Mouse (Mus musculus) spleen, adult 12 weeks (tissue): Measurements from ENCODE around the gene Mmp14.

Experiments
- DNase-seq: peaks from one replicate; pipeline ENCODE4 v3.0.0; 2022; ENCODE audit warnings: low spot score

Gene Mmp14

DNA sequence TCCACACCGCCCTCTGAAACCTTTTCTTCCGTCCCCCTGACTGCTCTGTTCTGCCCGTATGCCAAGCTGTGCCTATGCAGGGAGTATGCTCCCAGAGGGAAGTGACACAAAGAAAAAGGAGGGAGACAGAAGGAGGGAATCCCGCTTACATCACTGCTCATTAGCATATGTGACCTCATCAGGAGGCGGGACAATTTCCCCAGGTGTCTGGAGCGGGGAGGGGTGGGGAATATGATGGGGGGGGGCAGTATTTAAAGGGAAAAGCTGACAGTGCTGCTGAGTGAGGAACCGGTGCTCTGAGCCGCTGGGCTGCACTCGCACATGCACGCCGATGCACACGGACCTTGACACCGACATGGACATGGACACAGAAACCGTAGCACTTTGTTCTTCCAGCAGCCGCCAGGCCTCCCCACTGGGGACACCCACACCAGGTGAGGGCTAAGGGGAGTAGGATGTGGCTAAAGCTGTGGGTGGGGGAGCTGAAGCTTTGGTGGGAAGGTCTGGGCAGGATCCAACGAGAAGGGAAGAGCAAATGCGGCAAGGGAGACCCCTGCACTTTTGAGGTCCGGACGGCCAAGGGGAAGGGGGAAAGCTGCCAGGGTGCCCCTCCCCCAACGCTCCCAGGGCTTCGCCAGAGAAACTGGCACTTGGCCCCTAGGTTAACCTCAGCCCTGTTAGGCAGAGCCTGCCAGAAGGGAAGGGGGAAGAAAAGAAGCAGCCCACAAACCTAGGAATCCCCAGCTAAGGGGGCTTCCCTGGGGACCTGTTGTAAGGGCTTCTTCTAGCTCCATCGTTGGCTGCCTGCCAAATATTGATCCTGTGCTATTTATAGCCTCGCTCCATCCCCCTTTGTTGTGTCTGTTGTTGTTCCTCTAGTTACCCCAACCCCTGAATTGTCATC lies 44.8 kb downstream of the Mmp14 start, which contains the start of gene Rem2:
Rem2 (plus strand) TSS at position 160 of the 904 bp plus-strand sequence.
- no peak for DNase-seq

DNA sequence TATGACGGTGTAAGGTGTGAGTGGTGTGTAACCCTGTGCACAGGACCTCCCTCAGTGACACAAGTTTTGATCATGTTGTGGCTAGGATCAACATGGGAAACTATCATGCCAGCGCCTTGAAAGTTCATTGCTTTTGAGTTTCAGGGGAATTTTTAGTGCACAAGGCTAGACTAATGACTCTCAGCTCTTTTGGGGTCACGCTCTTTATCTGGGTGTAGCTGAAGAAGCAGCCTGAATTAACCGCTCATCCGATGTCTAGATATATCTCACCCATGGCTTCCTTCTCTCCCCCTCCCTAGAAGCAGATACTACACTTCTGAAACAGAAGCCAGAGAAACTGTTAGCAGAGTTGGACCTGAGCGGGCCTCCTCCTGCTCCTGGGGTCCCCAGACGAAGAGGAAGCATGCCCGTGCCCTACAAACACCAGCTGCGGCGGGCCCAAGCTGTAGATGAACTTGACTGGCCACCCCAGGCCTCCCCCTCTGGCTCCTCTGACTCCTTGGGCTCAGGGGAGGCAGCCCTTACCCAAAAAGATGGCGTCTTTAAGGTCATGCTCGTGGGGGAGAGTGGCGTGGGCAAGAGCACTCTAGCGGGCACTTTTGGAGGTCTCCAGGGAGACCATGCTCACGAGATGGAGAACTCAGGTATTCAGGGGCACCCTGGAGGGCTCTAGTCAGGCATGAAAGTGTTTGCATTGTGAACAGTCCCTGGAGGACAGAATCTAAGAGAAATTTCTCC lies 45.9 kb downstream of the Mmp14 start:
- DNase-seq = no peak

DNA sequence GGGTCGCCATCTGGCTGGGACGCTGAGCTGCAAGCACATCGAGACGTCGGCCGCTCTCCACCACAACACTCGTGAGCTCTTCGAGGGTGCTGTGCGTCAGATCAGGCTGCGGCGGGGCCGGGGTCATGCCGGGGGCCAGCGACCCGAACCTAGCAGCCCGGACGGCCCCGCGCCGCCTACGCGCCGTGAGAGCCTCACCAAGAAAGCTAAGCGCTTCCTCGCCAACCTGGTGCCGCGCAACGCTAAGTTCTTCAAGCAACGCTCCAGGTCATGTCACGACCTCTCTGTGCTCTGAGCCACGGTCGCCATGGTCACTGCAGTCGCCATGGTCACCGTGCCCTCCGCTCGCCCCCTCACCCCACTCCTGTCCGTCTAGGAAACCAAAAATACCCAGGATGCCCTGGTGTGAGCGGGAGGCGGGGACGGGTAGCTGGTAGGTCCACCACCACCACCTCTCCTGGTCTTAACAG lies 48.1 kb downstream of the Mmp14 start:
- no peak for DNase-seq

DNA sequence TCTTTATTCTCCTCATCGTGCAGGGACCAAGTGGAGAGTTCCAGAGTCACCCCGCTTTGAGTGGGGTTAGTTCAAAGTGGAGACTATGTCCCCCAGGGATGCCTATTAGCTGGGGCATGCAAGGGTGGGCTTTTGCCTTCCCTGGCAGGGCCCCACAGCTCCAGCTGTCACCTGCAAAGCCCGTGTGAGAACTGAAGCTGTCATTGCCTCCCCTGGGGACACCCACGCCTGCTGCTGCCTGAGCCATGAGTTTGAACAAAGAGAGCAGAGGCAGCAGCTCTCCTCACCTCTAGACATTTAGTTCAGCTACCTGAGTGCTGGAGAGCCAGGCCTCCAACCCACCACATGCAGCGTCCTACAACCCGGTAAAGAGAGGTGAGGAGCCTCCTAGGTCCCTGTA lies 49.3 kb downstream of the Mmp14 start:
- DNase-seq = no peak

- no peak for DNase-seq
Observed at GRCm38 (mm10) chr14:54481402-54481801, 50.0 kb downstream of the Mmp14 start.

DNA sequence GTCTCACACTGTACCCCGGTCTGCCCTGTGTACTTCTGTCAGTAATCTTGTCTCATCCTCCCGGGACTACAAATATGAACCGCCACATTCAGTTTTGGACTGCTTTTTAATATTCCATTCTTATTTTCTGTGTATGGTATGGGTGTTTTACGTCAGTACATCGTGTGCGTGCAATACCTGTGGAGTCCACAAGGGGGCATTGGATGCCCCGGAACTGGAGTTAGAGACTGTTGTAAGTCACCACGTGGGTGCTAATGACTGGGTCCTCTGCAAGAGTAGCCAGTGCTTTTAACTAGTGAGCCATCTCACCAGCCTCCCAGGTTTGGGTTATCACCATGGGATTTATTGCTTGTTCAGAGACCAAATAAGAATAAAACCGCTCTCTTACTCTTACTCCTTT lies 51.1 kb downstream of the Mmp14 start:
- peak; percentile 52 for DNase-seq

- DNase-seq = no peak
Observed at GRCm38 (mm10) chr14:54485899-54486298, 54.5 kb downstream of the Mmp14 start.

GRCm38 (mm10) chr14:54487732-54488131 lies 56.3 kb downstream of the Mmp14 start:
- DNase-seq = no peak

- no peak for DNase-seq
Observed at GRCm38 (mm10) chr14:54488350-54488749, 56.9 kb downstream of the Mmp14 start.

DNA sequence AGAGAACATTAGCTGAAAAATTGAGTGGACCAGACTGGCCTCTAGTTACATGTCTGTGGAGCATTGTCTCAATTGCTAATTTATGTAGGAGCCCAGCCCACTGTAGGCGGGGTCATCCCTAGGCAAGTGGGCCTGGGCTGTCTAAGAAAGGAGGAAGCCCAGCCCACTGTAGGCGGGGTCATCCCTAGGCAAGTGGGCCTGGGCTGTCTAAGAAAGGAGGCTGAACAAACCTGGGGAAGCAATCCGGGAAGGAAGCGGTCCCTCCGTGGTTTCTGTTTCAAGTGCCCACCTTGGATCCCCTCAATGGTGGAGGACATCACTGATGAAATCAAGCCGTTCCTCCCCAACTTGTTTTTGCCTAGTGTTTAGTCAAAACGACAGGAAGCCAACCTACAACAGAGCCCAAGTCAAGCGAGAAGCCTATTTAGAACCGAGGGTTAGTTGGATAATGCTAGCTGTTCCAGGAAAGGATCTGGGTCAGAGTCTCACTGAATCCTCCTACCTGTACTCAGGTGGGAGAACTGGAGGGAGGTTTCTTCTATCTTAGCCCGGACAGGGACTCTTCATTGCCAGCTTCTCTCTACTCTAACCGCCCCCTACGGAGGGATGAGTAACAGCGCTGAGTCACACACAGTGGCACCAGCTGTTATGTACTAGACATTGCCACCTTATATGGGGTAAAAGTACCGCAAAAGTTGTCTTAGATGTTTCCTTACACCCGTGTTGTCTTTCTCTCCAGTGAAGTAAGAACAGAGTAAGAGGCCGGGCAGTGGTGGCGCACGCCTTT lies 61.1 kb downstream of the Mmp14 start:
- no peak for DNase-seq

DNA sequence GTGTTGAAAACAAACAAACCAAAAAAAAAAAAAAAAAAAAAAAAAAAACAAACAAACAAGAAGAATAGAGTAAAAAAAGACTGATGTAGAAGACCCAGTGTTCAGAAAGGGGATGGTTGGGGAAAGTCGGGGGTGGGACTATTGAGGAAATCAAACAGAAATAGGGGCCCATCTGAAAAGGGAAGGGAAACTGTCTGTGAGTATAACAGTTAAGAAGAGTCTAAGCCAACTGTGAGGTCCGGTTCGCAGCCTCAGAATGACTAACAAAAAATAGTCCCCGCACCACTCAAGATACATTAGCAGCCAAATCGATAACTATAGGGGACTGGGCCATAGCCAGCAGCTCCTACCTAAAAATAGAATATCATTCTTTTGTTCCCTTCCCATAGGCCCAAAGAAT lies 61.8 kb downstream of the Mmp14 start:
- no peak for DNase-seq

DNA sequence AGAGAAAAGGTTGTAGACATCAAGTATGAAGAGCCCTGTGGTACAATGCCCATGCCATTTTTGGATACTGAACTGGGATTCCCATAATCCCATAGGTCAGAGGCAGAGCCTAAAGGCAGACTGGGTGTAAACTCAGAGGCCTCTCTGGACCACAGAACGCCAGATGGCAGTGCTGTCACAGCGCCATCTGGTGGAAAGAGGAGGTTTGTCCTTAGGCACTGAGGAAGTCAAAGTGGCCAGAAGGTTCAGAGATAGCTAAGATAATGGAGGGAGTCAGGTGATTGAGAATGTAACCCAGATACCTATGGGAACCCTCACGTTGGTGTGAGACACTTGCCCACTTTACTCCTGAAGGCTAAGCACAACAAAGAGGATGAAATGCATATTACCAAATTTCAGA lies 62.8 kb downstream of the Mmp14 start:
- DNase-seq = peak; percentile 58
